Mouse (Mus musculus) liver, embryonic 14.5 days (tissue): ENCODE data around the gene Morn1.

Experiments
- CTCF ChIP-seq: IDR thresholded peaks from 2 replicates; pipeline ENCODE4 v1.5.1; 2016; ENCODE audit warnings: antibody characterized with exemption, low read depth, control low read depth
- EP300 ChIP-seq: IDR thresholded peaks from 2 replicates; pipeline ENCODE4 v1.6.1; 2016; ENCODE audit warnings: antibody characterized with exemption, low read depth

- TF ChIP-seq EP300 (no peak), CTCF (no peak)
These were observed 34.2 kb downstream of the Morn1 start for GRCm38 (mm10) chr4:155120583-155120982.
